8 mouse cellular contexts compared by ENCODE assay signal in genomic region chr4:43579256-43579655, GRCm38 (mm10). TPM values are rescaled to one million over a fixed set of nuclear protein-coding genes. Genes with fewer than 3 reads are reported as not detected.
DNase-seq lines count a peak whose midpoint lies in the region; ATAC-seq and TF ChIP-seq lines count a peak whose summit lies in the region.

No protein-coding gene starts in this region.

- H3K36me3 ChIP-seq in heart, embryonic 14.5 days (ENCODE audit: control insufficient read depth, insufficient read depth, low read length), result peaks cover 54% of the 10 kb centered on the region
- peaks cover 71% of the 10 kb centered on the region for H3K36me3 ChIP-seq in G1E (replicated peaks)
- H3K36me3 ChIP-seq in forebrain, embryonic 16.5 days (ENCODE audit: control insufficient read depth, insufficient read depth), result peaks cover 13% of the 10 kb centered on the region
- peaks cover 33% of the 10 kb centered on the region for H3K36me3 ChIP-seq in liver, embryonic 16.5 days (ENCODE audit: control insufficient read depth, insufficient read depth)

- no peaks in the 10 kb centered on the region for H3K9me3 ChIP-seq in heart, embryonic 14.5 days (ENCODE audit: control insufficient read depth, low read length)
- no peaks in the 10 kb centered on the region for H3K9me3 ChIP-seq in G1E (replicated peaks)
- no peaks in the 10 kb centered on the region for H3K9me3 ChIP-seq in forebrain, embryonic 16.5 days (ENCODE audit: control insufficient read depth, low read length)
- H3K9me3 ChIP-seq in liver, embryonic 16.5 days (replicated peaks; ENCODE audit: control insufficient read depth, low read length), result no peaks in the 10 kb centered on the region

- peak overlapping the region; percentile 86 to 88 for H3K4me3 ChIP-seq in heart, embryonic 14.5 days (ENCODE audit: control insufficient read depth in 1 of 2, insufficient read depth in 1 of 2, low read depth in 1 of 2, low read length in 2 of 2)
- peak overlapping the region; percentile 77 for H3K4me3 ChIP-seq in G1E (ENCODE audit: low read depth, low read length)
- peak overlapping the region; percentile 95 for H3K4me3 ChIP-seq in forebrain, embryonic 16.5 days (replicated peaks; ENCODE audit: low read length)
- H3K4me3 ChIP-seq in liver, embryonic 16.5 days (ENCODE audit: low read depth, low read length), result peak overlapping the region; percentile 91

- 4% methylated on average over 10 of the region's 10 CpGs for WGBS in heart, embryonic 14.5 days
- WGBS in forebrain, embryonic 16.5 days, result 4% methylated on average over 10 of the region's 10 CpGs
- 4% methylated on average over 10 of the region's 10 CpGs for WGBS in liver, embryonic 16.5 days (ENCODE audit: insufficient replicate concordance)

- H3K27me3 ChIP-seq in heart, embryonic 14.5 days (ENCODE audit: control insufficient read depth, insufficient read depth, low read length), result no peaks in the 10 kb centered on the region
- no peaks in the 10 kb centered on the region for H3K27me3 ChIP-seq in G1E (ENCODE audit: insufficient read depth, low read length)
- no peaks in the 10 kb centered on the region for H3K27me3 ChIP-seq in forebrain, embryonic 16.5 days (replicated peaks; ENCODE audit: control insufficient read depth, insufficient read depth, low read length)
- H3K27me3 ChIP-seq in liver, embryonic 16.5 days (ENCODE audit: control insufficient read depth, insufficient read depth, low read depth, low read length), result no peaks in the 10 kb centered on the region

- ATAC-seq in heart, embryonic 14.5 days (ENCODE audit: insufficient number of reproducible peaks, insufficient read depth, low FRiP score, low read depth), result no peak
- ATAC-seq in G1E (ENCODE audit: extremely low read depth, insufficient number of reproducible peaks, low FRiP score, poor library complexity, severe bottlenecking), result no peak
- no peak for ATAC-seq in forebrain, embryonic 16.5 days
- no peak for ATAC-seq in liver, embryonic 16.5 days (ENCODE audit: low read depth)
- ATAC-seq in megakaryocyte-erythroid progenitor cell, adult 5-6 weeks (replicated peaks; ENCODE audit: low FRiP score, low TSS enrichment, poor library complexity, severe bottlenecking), result no peak
- no peak for ATAC-seq in activated CD4-positive, CD25-positive, alpha-beta regulatory T cell, adult 4 months

- peak overlapping the region; percentile 80 for H3K9ac ChIP-seq in heart, embryonic 14.5 days (ENCODE audit: low read length)
- H3K9ac ChIP-seq in forebrain, embryonic 16.5 days (replicated peaks; ENCODE audit: low read depth, low read length), result peak overlapping the region; percentile 96
- H3K9ac ChIP-seq in liver, embryonic 16.5 days (ENCODE audit: low read depth, low read length), result peak overlapping the region; percentile 85

- no peak for TF ChIP-seq CTCF in G1E (IDR thresholded peaks at IDR 0.05; ENCODE audit: low read depth, low read length)

- peaks cover 14 to 30% of the 10 kb centered on the region in 2 experiments for H3K4me1 ChIP-seq in heart, embryonic 14.5 days (ENCODE audit: control insufficient read depth in 2 of 2, insufficient read depth in 2 of 2, low read length in 2 of 2)
- peaks cover 70% of the 10 kb centered on the region for H3K4me1 ChIP-seq in G1E (ENCODE audit: insufficient read depth, low read depth, low read length)
- H3K4me1 ChIP-seq in forebrain, embryonic 16.5 days (replicated peaks; ENCODE audit: control insufficient read depth, insufficient read depth, low read length), result peaks cover 47% of the 10 kb centered on the region
- H3K4me1 ChIP-seq in liver, embryonic 16.5 days (ENCODE audit: control insufficient read depth, low read depth, low read length), result peaks cover 39% of the 10 kb centered on the region

- no peak for DNase-seq in heart, postnatal 14 days
- DNase-seq in G1E (ENCODE audit: low spot score), result no peak
- DNase-seq in layer of hippocampus, adult 11-12 months (ENCODE audit: low spot score), result no peak

- peak overlapping the region; percentile 78 to 91; a peak in 3 of 4 replicates for H3K27ac ChIP-seq in heart, embryonic 14.5 days (replicated peaks in 1 of 2; ENCODE audit: control insufficient read depth in 1 of 2, insufficient read depth in 1 of 2, low read depth in 2 of 2, low read length in 2 of 2)
- peak overlapping the region; percentile 76 for H3K27ac ChIP-seq in forebrain, embryonic 16.5 days (ENCODE audit: low read length)
- peak overlapping the region; percentile 92 for H3K27ac ChIP-seq in liver, embryonic 16.5 days (ENCODE audit: low read length)

- peak overlapping the region; percentile 95 for H3K4me2 ChIP-seq in heart, embryonic 14.5 days (ENCODE audit: low read length)
- H3K4me2 ChIP-seq in forebrain, embryonic 16.5 days (ENCODE audit: low read length), result peak overlapping the region; percentile 83
- H3K4me2 ChIP-seq in liver, embryonic 16.5 days (ENCODE audit: low read depth, low read length), result peak overlapping the region; percentile 94

- intact Hi-C loops in heart, postnatal 14 days (cut with DNase I), result loop anchor here (5.0 to 10.0 kb wide), 2 partner anchors 53 to 524 kb away; partner anchors contain the start of genes Npr2 and Unc13b

RNA-seq across cellular contexts. Expression of gene Gba2, which starts 0.6 kb away (rescaled TPM):
- 16.5 and 16.7 TPM in 2 replicates for polyA plus RNA-seq in heart, embryonic 14.5 days (2014; fragmentation: Nextera tagmentation; extraction: Ambion mirVana)
- total RNA-seq in heart, postnatal 14 days (2021), result 10 to 100 TPM; 14.3 to 14.6 TPM
- 21.4 and 23.8 TPM in 2 replicates for total RNA-seq in G1E (2014; fragmentation: Nextera tagmentation)
- total RNA-seq in G1E (2017), result 12.6 and 14.1 TPM in 2 replicates
- polyA plus RNA-seq in G1E (2012), result 14.5 and 18.3 TPM in 2 replicates
- polyA plus RNA-seq in forebrain, embryonic 16.5 days (2015; fragmentation: Nextera tagmentation; extraction: Ambion mirVana), result 62.3 and 64.6 TPM in 2 replicates
- polyA plus RNA-seq in liver, embryonic 16.5 days (2015; fragmentation: Nextera tagmentation; extraction: Ambion mirVana), result 17.7 and 18.7 TPM in 2 replicates
- total RNA-seq in megakaryocyte-erythroid progenitor cell, adult 5-6 weeks (2014; fragmentation: Nextera tagmentation), result 19.7 and 22.9 TPM in 2 replicates
- total RNA-seq in megakaryocyte-erythroid progenitor cell, adult 5-6 weeks (2017), result 6.1 and 12.0 TPM in 2 replicates
- polyA plus RNA-seq in activated CD4-positive, CD25-positive, alpha-beta regulatory T cell, adult 4 months (2017; shearing (Covaris generic)), result 10 to 100 TPM; 12.7 to 14.4 TPM

RNA-seq across cellular contexts. Expression of gene Rgp1, which starts 0.7 kb away (rescaled TPM):
- polyA plus RNA-seq in heart, embryonic 14.5 days (2014; fragmentation: Nextera tagmentation; extraction: Ambion mirVana), result 18.3 and 24.9 TPM in 2 replicates
- total RNA-seq in heart, postnatal 14 days (2021), result 10 to 100 TPM; 32.3 to 41.6 TPM
- 48.5 and 54.7 TPM in 2 replicates for total RNA-seq in G1E (2014; fragmentation: Nextera tagmentation)
- total RNA-seq in G1E (2017), result 18.6 and 23.2 TPM in 2 replicates
- polyA plus RNA-seq in G1E (2012), result 31.2 and 105 TPM in 2 replicates
- polyA plus RNA-seq in forebrain, embryonic 16.5 days (2015; fragmentation: Nextera tagmentation; extraction: Ambion mirVana), result 27.0 and 30.5 TPM in 2 replicates
- 15.6 and 16.7 TPM in 2 replicates for polyA plus RNA-seq in liver, embryonic 16.5 days (2015; fragmentation: Nextera tagmentation; extraction: Ambion mirVana)
- 28.7 and 30.4 TPM in 2 replicates for total RNA-seq in megakaryocyte-erythroid progenitor cell, adult 5-6 weeks (2014; fragmentation: Nextera tagmentation)
- 6.7 and 8.3 TPM in 2 replicates for total RNA-seq in megakaryocyte-erythroid progenitor cell, adult 5-6 weeks (2017)
- polyA plus RNA-seq in activated CD4-positive, CD25-positive, alpha-beta regulatory T cell, adult 4 months (2017; shearing (Covaris generic)), result 10 to 100 TPM; 10.8 to 12.4 TPM

RNA-seq across cellular contexts. Expression of gene Msmp, which starts 5.0 kb away (rescaled TPM):
- 0.36 TPM in 1 of 2 replicates, not detected in the other for polyA plus RNA-seq in heart, embryonic 14.5 days (2014; fragmentation: Nextera tagmentation; extraction: Ambion mirVana)
- total RNA-seq in heart, postnatal 14 days (2021), result not detected
- total RNA-seq in G1E (2014; fragmentation: Nextera tagmentation), result not detected in 2 replicates
- 0.17 TPM in 1 of 2 replicates, not detected in the other for total RNA-seq in G1E (2017)
- not detected in 2 replicates for polyA plus RNA-seq in G1E (2012)
- polyA plus RNA-seq in forebrain, embryonic 16.5 days (2015; fragmentation: Nextera tagmentation; extraction: Ambion mirVana), result 1.5 and 1.7 TPM in 2 replicates
- polyA plus RNA-seq in liver, embryonic 16.5 days (2015; fragmentation: Nextera tagmentation; extraction: Ambion mirVana), result 0.25 TPM in 1 of 2 replicates, not detected in the other
- not detected in 2 replicates for total RNA-seq in megakaryocyte-erythroid progenitor cell, adult 5-6 weeks (2014; fragmentation: Nextera tagmentation)
- total RNA-seq in megakaryocyte-erythroid progenitor cell, adult 5-6 weeks (2017), result not detected in 2 replicates
- polyA plus RNA-seq in activated CD4-positive, CD25-positive, alpha-beta regulatory T cell, adult 4 months (2017; shearing (Covaris generic)), result not detected

RNA-seq across cellular contexts. Expression of gene Tln1, which starts 16.8 kb away (rescaled TPM):
- polyA plus RNA-seq in heart, embryonic 14.5 days (2014; fragmentation: Nextera tagmentation; extraction: Ambion mirVana), result 77.5 and 90.9 TPM in 2 replicates
- 100 to 1,000 TPM; 111 to 135 TPM for total RNA-seq in heart, postnatal 14 days (2021)
- total RNA-seq in G1E (2014; fragmentation: Nextera tagmentation), result 166 and 262 TPM in 2 replicates
- 127 and 167 TPM in 2 replicates for total RNA-seq in G1E (2017)
- 138 and 163 TPM in 2 replicates for polyA plus RNA-seq in G1E (2012)
- polyA plus RNA-seq in forebrain, embryonic 16.5 days (2015; fragmentation: Nextera tagmentation; extraction: Ambion mirVana), result 49.5 and 54.6 TPM in 2 replicates
- 38.2 and 40.2 TPM in 2 replicates for polyA plus RNA-seq in liver, embryonic 16.5 days (2015; fragmentation: Nextera tagmentation; extraction: Ambion mirVana)
- total RNA-seq in megakaryocyte-erythroid progenitor cell, adult 5-6 weeks (2014; fragmentation: Nextera tagmentation), result 105 and 175 TPM in 2 replicates
- 211 and 304 TPM in 2 replicates for total RNA-seq in megakaryocyte-erythroid progenitor cell, adult 5-6 weeks (2017)
- polyA plus RNA-seq in activated CD4-positive, CD25-positive, alpha-beta regulatory T cell, adult 4 months (2017; shearing (Covaris generic)), result 100 to 1,000 TPM in 1 of 2 experiments, 10 to 100 TPM in 1; 86.9 to 116 TPM

RNA-seq across cellular contexts. Expression of gene Creb3, which starts 17.1 kb away (rescaled TPM):
- 57.3 and 62.3 TPM in 2 replicates for polyA plus RNA-seq in heart, embryonic 14.5 days (2014; fragmentation: Nextera tagmentation; extraction: Ambion mirVana)
- 10 to 100 TPM; 47.1 to 49.2 TPM for total RNA-seq in heart, postnatal 14 days (2021)
- 9.4 and 9.8 TPM in 2 replicates for total RNA-seq in G1E (2014; fragmentation: Nextera tagmentation)
- 60.0 and 61.0 TPM in 2 replicates for total RNA-seq in G1E (2017)
- 1.6 and 1.9 TPM in 2 replicates for polyA plus RNA-seq in G1E (2012)
- 83.5 and 91.1 TPM in 2 replicates for polyA plus RNA-seq in forebrain, embryonic 16.5 days (2015; fragmentation: Nextera tagmentation; extraction: Ambion mirVana)
- 23.6 and 26.1 TPM in 2 replicates for polyA plus RNA-seq in liver, embryonic 16.5 days (2015; fragmentation: Nextera tagmentation; extraction: Ambion mirVana)
- 9.6 and 12.7 TPM in 2 replicates for total RNA-seq in megakaryocyte-erythroid progenitor cell, adult 5-6 weeks (2014; fragmentation: Nextera tagmentation)
- total RNA-seq in megakaryocyte-erythroid progenitor cell, adult 5-6 weeks (2017), result 19.4 and 42.2 TPM in 2 replicates
- 100 to 1,000 TPM; 101 to 104 TPM for polyA plus RNA-seq in activated CD4-positive, CD25-positive, alpha-beta regulatory T cell, adult 4 months (2017; shearing (Covaris generic))
